Mouse (Mus musculus): ENCODE measurements around the gene Pard3b. TPM values are rescaled to one million over a fixed set of nuclear protein-coding genes. Genes with fewer than 3 reads are reported as not detected.

Gene Pard3b
- polyA plus RNA-seq, 1 experiment from 2014 or later = 13.8 TPM

DNA sequence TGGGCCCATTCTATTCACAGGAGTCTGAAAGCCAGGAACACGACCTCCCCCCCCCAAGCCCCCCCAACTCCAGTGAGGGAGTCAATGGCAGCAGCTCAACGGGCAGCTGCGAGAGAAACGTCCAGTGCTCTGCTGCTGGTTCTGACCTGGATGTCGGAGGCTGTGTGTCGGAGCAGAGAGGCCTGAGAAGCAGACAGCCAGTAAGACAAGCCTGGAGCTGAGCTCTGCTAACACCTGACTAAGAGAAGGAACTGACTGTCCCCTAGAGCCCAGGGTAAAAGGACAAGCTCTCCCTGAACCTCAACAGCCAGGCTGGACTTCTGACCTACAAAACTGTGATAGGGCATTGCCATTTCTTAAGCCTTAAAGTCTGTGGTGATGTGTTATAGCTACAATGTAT, 1015.8 kb downstream of the Pard3b start:
- no peak for TF ChIP-seq EP300 (optimal IDR thresholded peaks at IDR 0.05)
- no peak for TF ChIP-seq CTCF (IDR thresholded peaks at IDR 0.05; ENCODE audit: low read depth)
- 74% methylated on average over 6 of the region's 6 CpGs for WGBS

DNA sequence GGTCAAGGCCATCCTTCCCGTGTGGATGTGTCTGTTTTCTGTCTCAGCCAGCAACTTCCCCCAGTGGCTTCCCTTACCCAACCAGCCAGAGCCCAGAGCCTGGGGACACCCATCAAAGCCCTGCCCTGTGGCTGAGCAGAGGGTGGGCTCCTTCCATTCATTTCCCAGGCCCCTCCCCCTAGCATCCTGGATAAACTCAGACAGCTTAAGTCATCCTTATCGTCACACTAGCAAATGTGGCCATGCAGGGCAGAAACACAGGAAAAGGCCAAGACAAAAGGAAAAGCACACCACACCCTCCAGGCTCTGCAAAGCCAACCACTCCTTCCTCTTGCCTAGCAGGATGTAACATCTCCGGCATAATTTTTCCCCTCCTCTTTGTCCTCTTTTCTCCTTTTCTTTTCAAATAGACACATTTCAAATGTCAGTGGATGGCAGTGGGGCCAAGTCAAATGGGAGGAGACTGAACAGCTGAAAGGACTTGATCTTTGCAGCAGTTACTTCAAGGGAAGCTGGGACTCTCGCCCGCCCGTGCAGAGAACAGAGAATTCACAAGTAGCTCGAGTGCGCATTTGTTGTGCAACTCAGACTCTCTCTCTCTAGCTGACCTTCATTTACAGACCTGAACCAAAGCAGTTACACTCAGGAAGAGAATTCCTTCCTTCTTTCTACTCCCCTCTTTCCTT, 1026.5 kb downstream of the Pard3b start:
- peak overlapping the region; percentile 17; the same call in 1 of the 2 replicates for H3K4me2 ChIP-seq (replicated peaks; ENCODE audit: low read depth)
- no peak overlapping the region for H3K4me3 ChIP-seq (ENCODE audit: low read depth, low read length)
- H3K4me1 ChIP-seq (replicated peaks; ENCODE audit: control insufficient read depth, insufficient read depth) = no peaks in the 10 kb centered on the region
- 37% methylated on average over 8 of the region's 8 CpGs for WGBS
- TF ChIP-seq CTCF (IDR thresholded peaks at IDR 0.05; ENCODE audit: low read depth) (no peak), EP300 (optimal IDR thresholded peaks at IDR 0.05) (no peak)
- H3K9ac ChIP-seq (ENCODE audit: low read length) = no peak overlapping the region
- H3K9me3 ChIP-seq (ENCODE audit: control insufficient read depth, low read length) = no peaks in the 10 kb centered on the region
- H3K27ac ChIP-seq (replicated peaks) = peak overlapping the region; percentile 9; the same call in 1 of the 2 replicates
- H3K27me3 ChIP-seq (ENCODE audit: control insufficient read depth, insufficient read depth, low read length) = no peaks in the 10 kb centered on the region
- H3K36me3 ChIP-seq (ENCODE audit: control insufficient read depth, insufficient read depth, low read length) = no peaks in the 10 kb centered on the region
- ATAC-seq (ENCODE audit: low FRiP score, low TSS enrichment) = no peak
- DNase-seq (ENCODE audit: low spot score) = no peak

More for the DNA sequence above, 1015.8 kb downstream of the Pard3b start:
- H3K27me3 ChIP-seq (ENCODE audit: control insufficient read depth, insufficient read depth, low read length) = no peaks in the 10 kb centered on the region
- no peak overlapping the region for H3K4me2 ChIP-seq (replicated peaks; ENCODE audit: low read depth)
- H3K9me3 ChIP-seq (ENCODE audit: control insufficient read depth, low read length) = no peaks in the 10 kb centered on the region
- H3K9ac ChIP-seq (ENCODE audit: low read length) = no peak overlapping the region
- H3K4me3 ChIP-seq (ENCODE audit: low read depth, low read length) = no peak overlapping the region
- no peak overlapping the region for H3K27ac ChIP-seq (replicated peaks)
- no peaks in the 10 kb centered on the region for H3K4me1 ChIP-seq (replicated peaks; ENCODE audit: control insufficient read depth, insufficient read depth)
- ATAC-seq (ENCODE audit: low FRiP score, low TSS enrichment) (no peak), DNase-seq (ENCODE audit: low spot score) (no peak)
- H3K36me3 ChIP-seq (ENCODE audit: control insufficient read depth, insufficient read depth, low read length) = no peaks in the 10 kb centered on the region

DNA sequence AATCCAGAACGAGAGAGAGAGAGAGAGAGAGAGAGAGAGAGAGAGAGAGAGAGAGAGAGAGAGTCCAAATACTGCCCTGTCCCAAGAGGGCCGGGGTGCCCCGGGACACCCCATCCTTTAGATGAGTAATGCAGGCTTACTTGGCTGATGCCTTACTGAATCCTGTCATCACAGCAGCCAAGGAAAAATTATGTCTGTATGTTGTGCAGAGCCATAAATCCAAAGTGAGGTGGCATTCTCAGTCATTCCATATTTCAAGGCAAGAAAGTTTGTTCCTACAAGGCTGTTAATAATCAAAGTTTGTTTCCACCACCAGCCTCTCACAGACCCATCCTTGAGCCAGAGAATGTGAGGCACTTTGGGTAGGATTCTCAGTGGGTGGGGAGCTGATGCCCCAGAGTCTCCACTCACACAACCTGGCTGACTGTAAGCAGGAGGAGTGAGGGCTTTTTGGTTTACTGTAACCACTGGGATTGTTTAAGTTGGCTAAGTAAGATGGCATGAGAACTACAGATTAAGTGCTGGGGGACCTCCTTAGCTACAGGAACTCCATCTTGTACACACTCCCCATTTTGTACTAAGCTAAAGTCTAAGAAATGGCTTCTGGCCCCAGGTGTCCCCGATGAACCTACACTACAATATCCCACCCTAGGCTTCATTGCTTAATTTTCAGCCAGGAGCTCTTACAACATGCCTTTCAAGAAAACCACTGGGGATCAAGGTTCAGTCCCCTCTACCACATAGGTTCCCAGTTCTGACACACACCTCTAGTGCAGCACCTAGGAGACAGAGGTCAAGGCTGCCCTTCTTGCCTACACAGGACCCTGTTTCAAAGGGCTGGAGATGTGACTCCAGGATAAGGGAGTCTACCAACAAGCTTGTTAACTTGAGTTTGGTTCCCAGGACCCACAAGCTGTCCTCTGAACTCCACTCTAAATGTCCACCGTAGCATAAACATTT, 1027.4 kb downstream of the Pard3b start:
- no peak overlapping the region for H3K4me3 ChIP-seq (ENCODE audit: low read depth, low read length)

DNA sequence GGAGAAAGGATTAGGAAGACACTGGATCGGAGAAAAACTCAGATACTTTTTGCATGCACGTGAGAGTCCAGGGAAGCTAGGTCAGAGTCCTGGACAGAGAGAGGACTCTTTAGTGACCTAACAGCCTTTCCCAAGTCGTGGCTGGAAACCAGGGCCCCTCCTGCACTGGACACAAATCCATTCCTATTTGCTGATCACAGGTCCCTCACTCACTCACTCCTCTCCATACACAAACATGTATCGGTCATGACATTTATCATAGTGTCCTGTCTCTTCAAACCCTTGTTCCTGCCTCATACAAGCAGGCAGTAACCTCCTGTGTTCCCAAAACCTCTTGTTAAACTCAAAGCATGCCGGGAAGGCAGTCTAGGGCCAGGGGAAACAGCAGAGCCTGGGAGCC, 1028.2 kb downstream of the Pard3b start:
- Histone ChIP-seq H3K27ac (replicated peaks) (no peak overlapping the region), H3K4me3 (ENCODE audit: low read depth, low read length) (no peak overlapping the region), H3K27me3 (ENCODE audit: control insufficient read depth, insufficient read depth, low read length) (no peaks in the 10 kb centered on the region), H3K36me3 (ENCODE audit: control insufficient read depth, insufficient read depth, low read length) (no peaks in the 10 kb centered on the region), H3K4me1 (replicated peaks; ENCODE audit: control insufficient read depth, insufficient read depth) (no peaks in the 10 kb centered on the region), H3K9ac (ENCODE audit: low read length) (no peak overlapping the region), H3K9me3 (ENCODE audit: control insufficient read depth, low read length) (no peaks in the 10 kb centered on the region), H3K4me2 (replicated peaks; ENCODE audit: low read depth) (no peak overlapping the region)
- ATAC-seq (ENCODE audit: low FRiP score, low TSS enrichment) (no peak), DNase-seq (ENCODE audit: low spot score) (no peak)
- no peak for TF ChIP-seq EP300 (optimal IDR thresholded peaks at IDR 0.05)
- TF ChIP-seq CTCF (IDR thresholded peaks at IDR 0.05; ENCODE audit: low read depth) = no peak
- WGBS = 72% methylated on average over 5 of the region's 5 CpGs

More for the DNA sequence above, 1027.4 kb downstream of the Pard3b start:
- WGBS = 59% methylated on average over 5 of the region's 5 CpGs
- Histone ChIP-seq H3K9ac (ENCODE audit: low read length) (no peak overlapping the region), H3K4me1 (replicated peaks; ENCODE audit: control insufficient read depth, insufficient read depth) (no peaks in the 10 kb centered on the region), H3K27me3 (ENCODE audit: control insufficient read depth, insufficient read depth, low read length) (no peaks in the 10 kb centered on the region), H3K27ac (replicated peaks) (no peak overlapping the region), H3K9me3 (ENCODE audit: control insufficient read depth, low read length) (no peaks in the 10 kb centered on the region), H3K36me3 (ENCODE audit: control insufficient read depth, insufficient read depth, low read length) (no peaks in the 10 kb centered on the region), H3K4me2 (replicated peaks; ENCODE audit: low read depth) (no peak overlapping the region)
- TF ChIP-seq EP300 (optimal IDR thresholded peaks at IDR 0.05) (no peak), CTCF (IDR thresholded peaks at IDR 0.05; ENCODE audit: low read depth) (no peak)
- DNase-seq (ENCODE audit: low spot score) = no peak
- no peak for ATAC-seq (ENCODE audit: low FRiP score, low TSS enrichment)

DNA sequence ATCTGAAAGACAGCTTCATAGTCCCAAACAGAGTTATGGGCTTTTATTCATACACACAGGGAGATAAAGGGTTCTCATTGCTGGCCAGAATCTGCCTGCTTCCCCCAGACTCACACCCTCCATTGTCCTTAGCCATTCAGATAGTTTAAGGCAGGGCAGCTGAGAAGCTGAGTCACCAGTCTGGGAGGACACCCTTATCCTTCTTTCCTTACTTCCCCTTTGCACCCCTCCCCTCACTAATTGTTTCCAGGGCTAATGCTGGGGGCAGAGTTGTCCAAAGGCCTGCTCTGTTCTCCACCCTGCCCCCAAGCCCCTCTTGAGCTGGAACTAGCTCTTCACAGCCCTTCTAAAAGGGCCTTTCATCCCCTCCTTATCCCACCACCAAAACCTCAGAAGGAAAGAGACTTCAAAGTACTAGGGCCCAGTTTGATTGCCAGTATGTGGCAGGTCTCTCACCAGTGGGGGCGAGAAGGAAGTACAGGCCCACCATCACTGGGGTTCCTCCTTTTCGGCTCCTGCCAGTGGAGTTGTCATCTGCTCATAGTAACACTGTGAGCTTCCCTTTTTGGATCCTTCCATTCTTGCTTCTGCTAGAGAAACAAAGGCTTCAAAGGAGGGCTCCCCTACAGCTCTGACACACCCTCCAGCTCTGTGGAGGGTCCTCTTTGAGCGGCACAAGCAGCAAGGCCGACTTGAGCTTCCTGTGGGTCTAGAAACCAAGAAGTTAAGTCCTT, 1040.2 kb downstream of the Pard3b start:
- no peaks in the 10 kb centered on the region for H3K4me1 ChIP-seq (replicated peaks; ENCODE audit: control insufficient read depth, insufficient read depth)
- H3K27me3 ChIP-seq (ENCODE audit: control insufficient read depth, insufficient read depth, low read length) = no peaks in the 10 kb centered on the region
- WGBS = 51% methylated on average over 4 of the region's 4 CpGs
- H3K4me2 ChIP-seq (replicated peaks; ENCODE audit: low read depth) = no peak overlapping the region
- no peak for ATAC-seq (ENCODE audit: low FRiP score, low TSS enrichment)
- no peak overlapping the region for H3K27ac ChIP-seq (replicated peaks)
- no peaks in the 10 kb centered on the region for H3K9me3 ChIP-seq (ENCODE audit: control insufficient read depth, low read length)
- TF ChIP-seq EP300 (optimal IDR thresholded peaks at IDR 0.05) (no peak), CTCF (IDR thresholded peaks at IDR 0.05; ENCODE audit: low read depth) (no peak)
- DNase-seq (ENCODE audit: low spot score) = no peak
- no peak overlapping the region for H3K4me3 ChIP-seq (ENCODE audit: low read depth, low read length)
- H3K9ac ChIP-seq (ENCODE audit: low read length) = no peak overlapping the region
- H3K36me3 ChIP-seq (ENCODE audit: control insufficient read depth, insufficient read depth, low read length) = no peaks in the 10 kb centered on the region
